In the genomic region with DNA sequence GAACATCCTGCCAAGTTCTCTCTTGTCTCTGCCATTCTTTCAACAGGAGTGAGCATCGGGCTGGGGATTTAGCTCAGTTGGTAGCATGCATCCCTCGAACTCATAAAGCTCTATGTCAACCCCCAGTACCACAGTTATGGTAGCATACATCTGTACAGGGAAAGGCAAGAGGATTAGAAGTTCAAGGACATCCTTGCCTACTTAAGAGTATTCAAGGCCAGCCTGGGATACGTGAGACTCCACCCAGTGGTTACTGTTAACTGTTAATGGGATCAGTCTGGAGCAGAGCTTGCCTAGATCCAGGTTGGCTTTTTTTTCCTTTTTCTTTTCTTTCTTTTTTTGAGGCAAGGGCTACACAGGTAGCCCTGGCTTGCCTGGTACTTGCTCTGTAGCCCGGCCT, we compare ENCODE assay signal across 15 mouse cellular contexts.
"Had no signal": no experiment of that assay in that cellular context is flagged by ENCODE, and none has a peak within 500 bp of the region (broad histone marks: within the 10 kb centered on the region; RNA-seq: fewer than 3 reads in every experiment).

No protein-coding gene starts in this region.

- H3K4me3 ChIP-seq: midbrain, embryonic 10.5 days; midbrain, embryonic 13.5 days; midbrain, embryonic 15.5 days; myocyte; neural tube, embryonic 13.5 days; neural tube, embryonic 15.5 days; stomach, embryonic 15.5 days had no signal

- H3K9ac ChIP-seq: liver, embryonic 14.5 days; lung, embryonic 14.5 days; midbrain, embryonic 13.5 days; midbrain, embryonic 15.5 days; neural tube, embryonic 13.5 days; neural tube, embryonic 15.5 days; stomach, embryonic 15.5 days had no signal

- DNase-seq: lung, adult 18-20 months; lung, embryonic 14.5 days; lung, postnatal 10 days; right cerebral cortex, postnatal 14 days; thymus, adult 2 months; thymus, postnatal 36 days had no signal

- H3K4me2 ChIP-seq: lung, embryonic 14.5 days; midbrain, embryonic 13.5 days; midbrain, embryonic 15.5 days; neural tube, embryonic 13.5 days; neural tube, embryonic 15.5 days; stomach, embryonic 15.5 days had no signal

- H3K9me3 ChIP-seq: midbrain, embryonic 10.5 days; midbrain, embryonic 13.5 days; midbrain, embryonic 15.5 days; neural tube, embryonic 13.5 days; neural tube, embryonic 15.5 days; stomach, embryonic 15.5 days had no signal

- H3K27ac ChIP-seq: liver, embryonic 14.5 days; midbrain, embryonic 10.5 days; midbrain, embryonic 13.5 days; midbrain, embryonic 15.5 days; neural tube, embryonic 13.5 days; neural tube, embryonic 15.5 days; stomach, embryonic 15.5 days; stomach, postnatal 0 days had no signal

- ATAC-seq: midbrain, embryonic 13.5 days; midbrain, embryonic 15.5 days had no signal

- H3K36me3 ChIP-seq: midbrain, embryonic 10.5 days; midbrain, embryonic 13.5 days; midbrain, embryonic 15.5 days; neural tube, embryonic 13.5 days; neural tube, embryonic 15.5 days; stomach, embryonic 15.5 days had no signal
